Mouse (Mus musculus): ENCODE results near the gene Entpd8.

DNA sequence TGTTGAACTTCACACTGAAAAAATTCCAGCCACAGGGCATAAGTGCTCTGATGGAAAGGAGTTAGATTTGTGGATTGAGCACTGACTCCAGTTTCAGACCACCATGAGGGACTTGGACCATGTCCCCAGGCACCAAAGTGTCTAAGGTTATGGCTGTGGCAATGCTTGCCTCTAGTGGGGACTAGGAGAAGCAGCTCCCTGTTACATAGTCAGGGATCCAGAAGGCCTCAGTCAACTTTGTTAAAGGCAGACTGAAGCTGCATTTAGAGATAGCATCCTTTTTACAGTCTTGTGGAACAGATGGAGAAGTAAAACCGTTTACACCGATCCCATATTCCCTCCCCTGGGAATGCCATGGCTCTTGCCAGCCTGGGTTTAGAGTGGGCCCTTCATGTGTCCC is 24.0 kb downstream of the Entpd8 start:
- no peak for TF ChIP-seq EP300 (IDR thresholded peaks at IDR 0.05; ENCODE audit: low read depth)
- no peak for TF ChIP-seq CTCF (IDR thresholded peaks at IDR 0.05; ENCODE audit: low read depth)
